Mouse (Mus musculus) myocyte (in vitro differentiated cells): ENCODE results near the gene Supt20.

Experiments
- CEBPB ChIP-seq: IDR thresholded peaks from 2 replicates; pipeline ENCODE4 v1.6.1; 2011; ENCODE audit warnings: mild to moderate bottlenecking, moderate library complexity; ENCODE audit not compliant: poor library complexity, insufficient read depth, severe bottlenecking
- E2F4 ChIP-seq: IDR thresholded peaks from one replicate; pipeline ENCODE4 v1.6.1; 2011; ENCODE audit warnings: mild to moderate bottlenecking, control low read depth, moderate library complexity; ENCODE audit not compliant: insufficient read depth
- MAX ChIP-seq: IDR thresholded peaks from one replicate; pipeline ENCODE4 v1.6.1; 2011; ENCODE audit warnings: low read depth, mild to moderate bottlenecking, control low read depth
- MYOD1 ChIP-seq, 3 experiments: IDR thresholded peaks; one replicate each; pipeline ENCODE4 v1.6.1; 2011; ENCODE audit warnings: control low read depth in 2 of 3, low read depth in 2 of 3, mild to moderate bottlenecking in 2 of 3, moderate library complexity in 1 of 3; ENCODE audit not compliant: insufficient read length in 2 of 3, control insufficient read depth in 1 of 3
- MYOG ChIP-seq, 3 experiments: IDR thresholded peaks; one replicate each; pipeline ENCODE4 v1.6.1; 2011; ENCODE audit warnings: control low read depth in 2 of 3, low read depth in 2 of 3, mild to moderate bottlenecking in 2 of 3; ENCODE audit not compliant: insufficient read length in 2 of 3, control insufficient read depth in 1 of 3, insufficient read depth in 1 of 3
- POLR2A ChIP-seq: IDR thresholded peaks from one replicate; pipeline ENCODE4 v1.6.1; 2011; ENCODE audit warnings: low read depth, mild to moderate bottlenecking, control low read depth, moderate library complexity; ENCODE audit not compliant: insufficient read length
- POLR2AphosphoS2 ChIP-seq: IDR thresholded peaks from one replicate; pipeline ENCODE4 v1.6.1; 2011; ENCODE audit warnings: low read depth, control low read depth; ENCODE audit not compliant: insufficient read length
- USF1 ChIP-seq: IDR thresholded peaks from one replicate; pipeline ENCODE4 v1.6.1; 2011; ENCODE audit warnings: low read depth, mild to moderate bottlenecking, control low read depth, moderate library complexity

DNA sequence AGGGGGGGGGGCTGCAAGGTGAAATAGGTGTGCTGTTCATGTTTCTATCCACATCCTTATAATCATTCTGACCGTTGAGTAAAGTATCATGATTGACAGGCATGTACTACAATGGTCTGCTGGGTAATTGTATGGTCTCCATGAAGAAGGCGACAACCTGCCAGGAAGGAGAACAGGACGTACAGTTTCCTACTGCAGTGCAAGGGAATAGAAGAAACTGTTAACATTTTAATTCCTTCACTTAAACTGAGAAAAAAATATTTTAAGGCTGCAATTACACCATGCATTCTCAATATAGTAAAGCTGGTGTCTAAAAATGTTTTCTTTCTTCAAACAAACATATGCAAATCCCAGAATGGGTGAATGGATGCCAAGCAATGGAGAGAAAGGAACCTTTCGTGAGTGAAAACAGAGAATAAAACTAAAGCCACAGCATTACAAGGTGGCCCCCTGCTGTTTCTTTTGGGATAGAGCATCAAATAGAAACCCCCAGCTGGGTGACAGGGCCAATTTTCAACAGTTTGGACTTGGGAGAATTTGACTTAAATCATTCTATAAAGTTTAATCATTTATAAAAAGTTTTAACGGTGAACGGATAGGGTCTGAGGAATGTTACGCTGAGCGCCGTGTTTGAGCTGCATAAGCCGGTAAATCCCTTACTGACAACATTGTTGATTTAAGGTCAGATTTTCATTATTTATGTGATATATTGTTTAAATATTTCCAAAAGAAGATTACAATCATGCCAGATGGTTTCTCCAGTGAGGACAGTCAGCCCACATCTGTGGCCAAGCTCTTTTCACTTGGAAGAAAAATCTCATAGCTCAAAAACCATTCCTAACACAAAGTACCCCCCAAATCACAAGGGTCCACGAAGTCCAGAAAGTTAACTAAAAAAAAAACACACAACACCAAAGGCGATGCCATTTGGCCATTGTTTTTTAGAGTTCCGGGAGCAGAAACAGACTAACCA lies 19.8 kb upstream of the Supt20 start:
- TF ChIP-seq POLR2A: no peak
- no peak for TF ChIP-seq E2F4
- no peak for TF ChIP-seq MYOG (IDR thresholded peaks at IDR 0.05; ENCODE audit: control insufficient read depth in 1 of 3, insufficient read depth in 1 of 3, insufficient read length in 2 of 3, low read depth in 2 of 3)
- no peak for TF ChIP-seq CEBPB
- no peak for TF ChIP-seq POLR2AphosphoS2
- no peak for TF ChIP-seq MAX
- TF ChIP-seq USF1: no peak
- no peak for TF ChIP-seq MYOD1 (IDR thresholded peaks at IDR 0.05; ENCODE audit: control insufficient read depth in 1 of 3, insufficient read length in 2 of 3, low read depth in 2 of 3)
